Mouse (Mus musculus) megakaryocyte-erythroid progenitor cell, adult 5-6 weeks (primary cell): ENCODE measurements at regions not wholly inside any gene's neighbourhood (a gene's known extent, or its start where the extent isn't known, plus 50 kb on each side); places are given as distances from the start of the nearest gene placed in this dataset.

ENCODE experiments used
- ATAC-seq: replicated peaks from 2 replicates; pipeline ENCODE4 v1.8.0; 2016; ENCODE audit warnings: mild to moderate bottlenecking, inconsistent platforms; ENCODE audit not compliant: severe bottlenecking, poor library complexity, low FRiP score, low TSS enrichment

DNA sequence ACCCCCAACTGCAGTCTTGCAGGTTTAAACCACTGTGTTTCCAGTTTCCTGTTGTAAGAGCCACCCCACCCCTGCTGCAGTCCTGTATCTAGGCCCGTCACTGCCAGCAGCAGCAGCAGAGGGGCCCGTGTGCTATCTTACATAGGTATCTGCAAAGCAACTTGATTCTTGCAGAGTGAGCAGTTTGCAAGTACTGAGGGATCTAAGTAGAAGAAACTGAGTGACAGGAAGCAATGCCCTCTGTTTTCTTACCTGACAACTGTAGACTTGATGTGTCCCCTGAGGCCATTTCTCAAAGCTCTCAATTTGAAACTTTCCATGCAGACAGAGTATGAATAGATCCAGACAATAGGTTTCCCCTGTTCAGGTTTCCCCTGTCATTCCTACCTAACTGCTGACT is 100.5 kb upstream of the Supt20 start:
- ATAC-seq: peak; percentile 70; the same call in 1 of the 2 replicates

DNA sequence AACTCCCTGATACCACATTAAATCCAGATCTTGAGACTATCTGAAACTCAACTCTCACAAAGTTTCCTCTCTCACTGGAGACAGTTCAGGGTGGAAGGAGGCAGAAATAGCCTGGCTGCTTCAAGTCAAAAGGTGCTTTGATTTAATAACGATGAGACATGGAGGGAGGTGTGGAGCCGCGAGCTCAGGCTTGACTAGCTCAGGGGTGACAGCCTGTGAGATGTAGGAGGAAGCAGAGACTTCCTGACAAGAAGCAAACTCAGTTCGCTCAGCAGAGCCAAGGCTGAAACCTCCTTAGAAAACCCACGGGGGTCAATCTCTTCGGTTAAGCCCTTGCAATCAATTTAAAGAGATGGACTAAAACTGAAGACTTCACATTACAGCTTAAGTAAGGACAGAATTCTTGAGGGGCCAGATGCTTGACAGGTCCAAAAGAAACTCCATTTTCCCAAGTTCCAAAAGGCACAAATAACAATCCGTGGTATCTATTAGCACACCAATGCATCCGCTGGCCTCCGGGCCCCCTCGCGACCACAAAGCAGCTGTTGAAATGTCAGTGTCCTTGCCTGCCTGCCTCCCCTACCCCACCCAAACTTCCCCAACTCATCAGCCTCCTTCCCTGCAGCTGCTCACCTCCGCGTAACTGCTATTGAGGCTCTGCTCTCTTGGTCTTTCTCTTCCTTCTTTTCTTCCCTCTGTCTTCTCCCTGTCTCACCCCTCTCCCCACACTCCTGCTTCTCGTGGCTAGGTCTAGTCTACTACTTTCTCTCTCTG is 99.8 kb upstream of the Supt20 start:
- no peak for ATAC-seq

DNA sequence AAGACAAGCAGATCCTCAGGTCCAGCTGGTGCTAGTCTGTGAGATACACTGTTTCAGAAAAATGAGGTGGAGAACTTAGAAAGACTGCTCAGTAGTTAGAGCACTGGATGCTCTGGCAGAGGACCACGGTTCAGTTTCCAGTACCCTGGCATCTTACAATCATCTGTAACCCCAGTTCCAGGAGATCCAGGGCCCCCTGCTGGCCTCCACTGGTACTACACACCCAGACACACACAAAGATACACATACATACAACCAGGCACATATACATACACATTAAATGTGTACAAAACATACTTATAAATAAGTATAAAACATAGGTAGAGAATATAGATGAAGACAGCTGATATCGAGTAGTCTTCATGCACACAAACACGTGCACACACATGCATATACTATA is 97.4 kb upstream of the Supt20 start:
- no peak for ATAC-seq

DNA sequence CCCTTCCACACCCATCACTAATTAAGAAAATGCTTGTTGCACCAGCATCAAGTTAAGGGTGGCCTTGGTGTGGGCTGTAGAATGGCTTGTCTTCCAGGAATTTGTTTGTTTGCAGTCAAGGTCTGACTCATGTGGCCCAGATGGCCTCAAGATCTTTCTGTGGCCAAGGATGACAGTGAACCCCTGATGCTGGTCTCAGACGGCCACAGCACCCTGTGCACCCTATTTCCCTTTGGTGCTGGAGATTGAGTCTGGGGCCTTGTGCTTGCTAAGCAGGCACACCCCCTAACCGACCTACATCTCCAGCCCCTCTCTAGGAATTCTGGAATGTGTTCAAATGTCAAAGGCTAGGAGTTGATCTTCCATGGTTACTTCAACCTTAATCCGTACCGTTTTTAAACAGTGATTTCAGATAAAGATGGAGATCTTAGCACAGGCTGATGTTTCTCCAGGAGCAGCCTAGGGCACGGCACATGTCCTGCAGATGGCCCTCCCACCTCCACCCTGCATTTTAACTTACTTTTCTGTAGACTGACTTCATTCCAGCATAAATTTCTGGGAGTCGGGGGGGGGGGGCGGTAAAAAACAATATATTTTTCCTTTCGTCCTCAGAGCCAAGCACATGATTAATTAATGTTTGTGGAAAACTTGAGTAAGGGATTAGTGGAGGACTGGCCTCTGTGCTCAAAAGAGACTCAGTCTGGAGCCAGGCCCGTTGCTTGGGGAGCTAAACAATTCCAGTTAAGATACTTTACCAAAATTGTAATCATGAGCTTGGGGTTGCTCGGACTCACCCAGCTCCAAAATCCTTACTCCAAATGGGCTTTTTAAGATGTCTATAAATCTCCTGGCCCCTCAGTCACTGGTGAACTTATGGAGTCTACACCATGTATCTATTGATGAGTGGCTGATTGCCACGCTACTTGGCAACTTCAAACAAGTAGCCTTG is 95.0 kb upstream of the Supt20 start:
- no peak for ATAC-seq

DNA sequence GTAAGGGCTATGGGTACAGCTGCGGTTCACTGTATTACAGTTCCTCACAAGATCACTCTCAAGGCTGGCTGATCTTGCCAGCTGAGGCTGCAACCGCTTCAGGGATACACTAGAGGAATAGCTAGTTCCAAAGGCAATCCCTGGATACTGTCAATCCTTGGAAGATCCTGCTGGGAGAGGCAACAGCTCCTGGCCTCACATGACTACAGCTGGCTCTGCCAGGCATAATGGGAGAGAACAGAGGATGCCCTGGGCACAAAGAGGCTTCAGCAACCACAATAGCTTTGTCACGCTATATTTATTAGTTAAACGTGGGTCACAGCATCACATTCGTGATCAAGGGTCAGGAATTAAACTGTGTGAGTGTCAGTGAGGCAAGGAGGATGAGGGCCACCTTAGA is 94.3 kb upstream of the Supt20 start:
- no peak for ATAC-seq

DNA sequence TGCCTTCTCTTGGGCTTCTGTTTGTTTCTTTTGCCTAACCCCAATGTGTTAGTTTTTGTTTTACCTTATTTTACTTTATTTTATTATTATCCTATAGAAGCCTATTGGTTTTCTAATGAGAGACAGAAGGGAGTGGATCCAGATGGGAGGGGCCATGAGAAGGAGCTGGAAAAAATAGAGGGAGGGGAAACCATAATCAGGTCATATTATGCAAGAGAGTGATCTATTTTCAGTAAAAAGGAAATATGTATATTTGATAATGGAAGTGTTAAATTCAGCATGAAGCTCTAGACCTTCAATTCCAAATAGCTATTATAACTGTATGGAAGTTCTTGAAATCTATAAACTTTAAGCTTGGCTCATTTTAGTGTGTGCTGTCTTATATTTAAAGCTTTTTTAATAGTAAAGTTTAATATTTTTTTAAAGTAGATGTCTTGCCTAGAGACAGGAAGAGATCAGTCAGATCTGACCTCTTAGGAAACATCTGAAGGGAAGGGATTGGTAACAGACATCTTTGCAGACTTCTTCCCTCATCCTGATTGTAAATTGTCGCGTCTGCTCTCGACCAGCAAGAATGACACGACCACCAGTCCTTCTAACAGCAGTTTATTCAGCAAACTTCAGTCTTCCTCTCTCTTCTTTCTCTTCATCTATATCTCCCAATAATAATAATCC is 87.8 kb upstream of the Supt20 start:
- ATAC-seq: no peak

DNA sequence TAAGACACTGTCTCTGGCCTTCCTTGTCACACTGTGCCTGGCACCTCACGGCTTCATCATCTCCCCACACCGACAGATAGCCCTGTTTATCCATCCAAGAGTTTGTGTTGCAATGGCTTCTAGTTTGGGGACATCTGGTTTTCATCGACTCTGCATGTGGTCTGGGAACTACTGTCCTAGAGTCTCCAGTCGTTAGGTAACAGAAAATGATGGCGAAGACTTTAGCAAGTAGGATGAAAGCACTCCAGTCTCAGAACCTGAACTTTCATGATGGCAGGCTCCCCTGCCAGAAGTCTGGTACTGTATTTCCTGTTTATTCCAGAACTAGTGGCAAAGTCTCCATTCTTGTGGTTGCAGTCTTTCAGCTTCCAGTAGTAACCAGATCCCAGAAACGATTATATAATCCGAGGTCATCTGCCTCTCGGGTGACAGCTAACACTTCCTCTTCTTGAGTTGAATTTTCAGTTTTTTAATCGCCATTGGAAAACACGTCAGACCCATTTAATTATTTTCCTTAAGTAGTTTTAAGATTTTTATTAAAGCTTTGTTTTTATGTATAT is 81.1 kb upstream of the Supt20 start:
- no peak for ATAC-seq

DNA sequence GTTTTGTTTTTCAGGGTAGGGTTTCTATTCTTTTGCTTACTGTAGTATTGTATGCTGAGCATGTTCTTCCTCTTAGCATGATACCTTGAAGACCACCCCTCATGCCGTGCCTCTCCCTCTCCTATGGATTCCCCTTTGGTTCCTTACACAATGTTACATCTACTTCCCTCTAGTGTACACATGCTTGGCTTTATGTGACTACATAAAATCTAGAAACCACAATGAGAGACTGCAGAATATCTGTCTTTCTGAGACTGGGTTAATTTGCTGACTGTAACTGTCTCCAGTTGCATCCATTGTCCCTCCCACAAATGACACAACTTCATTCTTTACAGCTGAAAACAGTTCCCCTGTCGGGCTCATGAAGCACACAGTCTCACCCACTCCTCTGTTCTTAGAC is 78.8 kb upstream of the Supt20 start:
- ATAC-seq: no peak

DNA sequence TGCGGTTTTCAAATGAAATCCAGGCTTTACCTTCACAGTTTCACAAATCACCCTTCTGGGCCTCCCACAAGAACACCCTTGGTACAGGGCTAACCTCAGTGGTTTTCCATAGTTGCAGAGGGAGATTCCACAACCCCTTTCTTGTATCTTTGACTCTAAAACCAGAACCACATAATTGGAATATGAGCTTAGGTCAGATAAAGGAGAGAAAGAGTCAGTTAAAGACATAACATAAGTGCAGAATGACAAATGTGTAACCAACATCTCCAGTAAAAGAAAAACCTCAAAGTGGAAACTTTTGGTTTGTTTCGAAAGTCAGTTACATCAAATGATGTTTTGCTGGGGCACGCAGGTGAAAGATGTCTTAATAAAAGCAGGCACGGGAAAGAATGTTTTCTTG is 75.3 kb upstream of the Supt20 start:
- ATAC-seq: no peak

DNA sequence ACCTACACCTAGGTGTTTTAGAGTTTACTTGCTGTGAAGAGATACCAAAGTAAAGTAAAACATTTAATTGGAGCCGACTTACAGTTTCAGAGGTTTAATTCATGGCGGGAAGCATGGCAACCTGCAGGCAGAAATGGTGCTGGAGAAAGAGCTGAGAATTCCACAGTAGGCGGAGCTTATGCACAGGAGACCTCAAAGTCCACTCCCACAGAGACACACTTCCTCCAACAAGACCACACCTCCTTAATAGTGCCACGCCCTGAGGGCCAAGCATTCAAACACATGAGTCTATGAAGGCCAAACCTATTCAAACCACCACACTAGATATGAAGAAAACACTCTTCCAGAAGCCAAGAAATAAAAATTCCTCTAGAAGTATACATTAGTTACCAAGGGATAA is 74.3 kb upstream of the Supt20 start:
- no peak for ATAC-seq

DNA sequence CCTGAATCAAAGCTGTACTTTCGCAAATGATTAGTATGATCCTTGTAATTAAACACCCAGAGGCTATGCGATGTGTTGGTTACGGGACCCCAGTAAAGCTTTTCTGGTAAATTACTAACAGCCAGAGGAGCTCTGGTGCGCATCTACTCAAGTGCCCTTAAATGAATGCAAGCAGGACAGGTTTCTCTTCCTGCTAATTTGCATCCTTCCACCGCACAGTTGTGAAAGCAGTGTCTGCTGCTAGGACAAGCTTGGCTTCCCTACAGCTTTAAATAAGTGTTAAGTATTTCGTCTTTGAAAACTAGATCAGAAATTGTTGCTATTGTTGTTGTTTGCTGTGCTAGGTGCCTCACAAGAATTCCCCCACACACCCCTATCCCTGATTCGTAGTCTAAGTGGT is 62.4 kb upstream of the Supt20 start:
- no peak for ATAC-seq

DNA sequence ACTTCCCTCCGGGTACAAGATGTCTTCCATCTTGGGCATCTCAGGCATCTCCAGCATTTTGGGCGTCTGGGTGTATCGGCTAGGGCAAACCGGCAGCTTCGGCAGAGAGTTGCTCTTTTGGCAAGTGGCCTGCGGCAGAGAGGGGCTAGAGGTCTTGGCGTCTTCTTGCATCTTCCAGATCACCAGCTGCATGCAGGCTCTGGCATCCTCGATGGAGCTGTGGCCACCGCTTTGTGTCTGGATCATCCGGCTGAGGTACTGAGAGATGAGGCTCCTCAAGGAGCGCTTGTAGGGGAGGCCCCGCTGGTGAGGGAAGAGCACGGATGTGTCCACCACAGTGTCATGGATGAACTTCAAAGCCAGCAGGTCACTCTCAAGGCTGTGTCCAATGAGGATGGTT is 59.9 kb upstream of the Supt20 start:
- ATAC-seq: no peak

DNA sequence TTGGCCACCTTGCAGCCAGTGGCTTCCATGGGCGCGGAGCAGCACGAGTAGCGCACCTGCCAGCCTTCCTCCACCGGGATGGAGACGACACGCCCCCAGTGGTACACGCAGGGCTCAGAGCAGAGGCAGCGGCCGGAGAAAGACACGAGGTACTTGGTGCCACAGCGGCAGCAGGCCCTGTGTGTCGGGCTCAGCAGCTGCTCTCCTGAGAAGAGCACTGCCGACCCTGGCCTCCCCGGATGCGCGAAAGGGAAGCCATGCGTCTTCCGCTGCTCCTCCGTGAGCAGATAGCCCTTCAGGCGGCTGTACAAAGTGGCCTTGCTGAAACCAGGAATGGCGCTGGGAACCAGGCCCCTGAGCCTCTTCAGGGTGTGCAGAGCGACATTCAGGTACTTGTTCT is 59.2 kb upstream of the Supt20 start:
- ATAC-seq: no peak

DNA sequence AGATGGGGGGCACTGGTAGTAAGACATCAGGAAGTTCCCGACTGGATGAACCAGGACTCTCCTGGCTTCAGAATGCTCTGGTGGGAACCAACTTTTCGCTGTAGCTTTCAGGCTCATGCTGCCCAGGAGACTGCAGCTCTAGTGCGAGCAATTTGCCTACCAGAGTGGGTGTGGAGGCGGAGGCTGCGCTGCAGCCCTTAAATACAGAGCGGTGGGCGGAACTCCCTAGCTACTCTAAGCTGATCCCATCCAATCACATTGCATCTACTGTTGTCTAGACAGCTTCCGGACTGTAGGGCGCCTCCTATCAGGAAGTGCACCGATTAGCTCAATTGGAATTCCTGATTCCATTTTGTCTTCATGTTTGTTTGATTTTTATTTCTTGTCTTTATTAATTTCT is 58.2 kb upstream of the Supt20 start:
- no peak for ATAC-seq
